Mouse (Mus musculus) forebrain, embryonic 11.5 days (tissue): Measurements from ENCODE around the gene Sgms1. TPM values are rescaled to one million over a fixed set of nuclear protein-coding genes. Genes with fewer than 3 reads are reported as not detected.

Source experiments
- ATAC-seq: fragments of 200-750 bp; cut with Nextera tagmentation; replicated peaks from 2 replicates; pipeline ENCODE4 v1.8.0; 2017; ENCODE audit warnings: moderate TSS enrichment; ENCODE audit not compliant: low FRiP score
- DNase-seq: peaks from one replicate; pipeline ENCODE4 v3.0.0-alpha.2; 2017; ENCODE audit warnings: low spot score
- H3K27ac ChIP-seq: fragments of 300-500 bp; sonication (generic); 2 replicates; pipeline ENCODE4 v1.5.1; 2014; ENCODE audit warnings: low read depth, low read length
- H3K27me3 ChIP-seq: fragments of 300-500 bp; sonication (generic); 2 replicates; pipeline ENCODE4 v1.6.1; 2014; ENCODE audit warnings: mild to moderate bottlenecking, low read length, mixed read lengths; ENCODE audit not compliant: control insufficient read depth, insufficient read depth
- H3K36me3 ChIP-seq: fragments of 300-500 bp; sonication (generic); 2 replicates; pipeline ENCODE4 v1.6.1; 2014; ENCODE audit warnings: mild to moderate bottlenecking, low read length, moderate library complexity, mixed read lengths; ENCODE audit not compliant: control insufficient read depth, insufficient read depth
- H3K4me1 ChIP-seq: fragments of 300-500 bp; sonication (generic); replicated peaks from 2 replicates; pipeline ENCODE4 v1.6.1; 2014; ENCODE audit warnings: low read length, mixed read lengths; ENCODE audit not compliant: control insufficient read depth, insufficient read depth
- H3K4me2 ChIP-seq: fragments of 300-500 bp; sonication (generic); 2 replicates; pipeline ENCODE4 v1.6.1; 2014; ENCODE audit warnings: low read depth, mild to moderate bottlenecking, low read length, moderate library complexity, mixed read lengths; ENCODE audit not compliant: severe bottlenecking
- H3K4me3 ChIP-seq: fragments of 300-500 bp; sonication (generic); 2 replicates; pipeline ENCODE4 v1.5.1; 2014; ENCODE audit warnings: low read depth, low read length
- H3K9ac ChIP-seq: fragments of 300-500 bp; sonication (generic); 2 replicates; pipeline ENCODE4 v1.6.1; 2014; ENCODE audit warnings: low read length
- H3K9me3 ChIP-seq: fragments of 300-500 bp; sonication (generic); 2 replicates; pipeline ENCODE4 v1.6.1; 2016; ENCODE audit warnings: low read length, mixed read lengths; ENCODE audit not compliant: control insufficient read depth
- WGBS: fragments of 180-500 bp; shearing (Covaris S2); extraction: QIAGEN DNeasy Blood & Tissue Kit; methylation state at CpG from one replicate; pipeline ENCODE4 v1.1.7; 2014; 5-methylcytosine and 5-hydroxymethylcytosine counted together
- polyA plus RNA-seq: library from polyadenylated mRNA; unstranded; fragments of >200 nt; fragmentation: Nextera tagmentation; extraction: Ambion mirVana; gene quantifications from 2 replicates; pipeline ENCODE4 v1.2.1, GENCODE M21; 2014

Sgms1 gene
- polyA plus RNA-seq, 1 experiment from 2014 or later = 17.8 TPM

DNA sequence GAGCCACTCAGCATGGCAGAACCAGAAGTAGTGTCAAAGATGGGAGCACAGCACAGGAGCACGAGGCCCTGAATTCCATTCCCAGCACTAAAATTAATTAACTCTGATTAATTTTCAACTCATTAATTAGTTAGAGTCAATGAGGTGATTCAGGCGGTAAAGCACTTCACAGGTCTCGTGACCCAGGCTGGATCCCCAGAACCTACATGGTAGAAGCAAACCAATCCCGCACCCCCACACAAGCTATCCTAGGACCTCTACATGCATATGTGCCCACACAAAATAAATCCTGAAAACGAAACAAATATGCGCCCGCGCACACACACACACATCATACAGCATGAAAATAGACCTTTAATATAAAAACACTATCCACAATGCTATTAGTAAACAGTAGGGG, 22.2 kb downstream of the Sgms1 start:
- no peak for DNase-seq
- Histone ChIP-seq H3K36me3 (no peaks in the 10 kb centered on the region), H3K4me3 (no peak overlapping the region), H3K4me2 (no peak overlapping the region), H3K9ac (no peak overlapping the region), H3K27ac (no peak overlapping the region), H3K27me3 (no peaks in the 10 kb centered on the region), H3K4me1 (no peaks in the 10 kb centered on the region), H3K9me3 (no peaks in the 10 kb centered on the region)
- 92% methylated on average over 8 of the region's 8 CpGs for WGBS
- ATAC-seq = no peak

DNA sequence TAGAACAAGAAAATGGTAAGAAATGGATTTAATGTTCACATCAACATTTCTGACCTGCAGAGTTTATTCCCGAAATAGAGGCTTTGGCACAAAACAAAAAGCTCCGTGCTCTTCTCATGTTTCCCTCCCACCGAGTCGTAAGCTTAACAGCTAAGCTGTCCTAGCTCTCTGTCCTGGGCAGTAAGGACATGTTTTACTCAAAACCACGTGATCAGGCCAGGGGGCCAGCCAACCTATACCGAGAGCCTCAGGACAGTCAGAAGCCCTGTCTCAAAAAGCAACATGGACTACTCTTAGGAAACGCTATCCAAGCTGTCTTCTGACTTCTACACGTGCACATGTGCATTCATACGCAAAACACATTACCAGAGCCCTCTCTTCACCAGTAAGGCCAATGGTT, 23.1 kb downstream of the Sgms1 start:
- 83% methylated on average over 9 of the region's 9 CpGs for WGBS
- no peaks in the 10 kb centered on the region for H3K9me3 ChIP-seq

DNA sequence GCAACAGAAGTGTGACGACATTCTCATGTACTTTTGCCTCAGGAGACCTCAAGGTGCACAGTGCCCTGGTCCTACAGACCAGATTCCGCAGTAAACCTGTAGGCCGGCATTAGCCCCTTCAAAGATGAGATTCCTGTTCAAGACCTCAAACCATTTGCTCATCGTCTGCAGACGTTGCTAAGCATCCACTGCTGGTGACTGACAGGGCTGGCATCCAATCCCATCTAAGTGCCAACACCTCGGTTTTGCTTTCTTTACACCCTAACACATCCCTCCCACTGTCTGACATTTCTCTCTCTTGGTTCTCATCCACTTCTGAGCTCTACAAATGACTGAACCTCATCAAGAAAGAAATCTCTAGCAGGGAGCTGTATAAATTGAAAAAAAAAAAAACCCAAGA, 24.4 kb downstream of the Sgms1 start:
- H3K9ac ChIP-seq = no peak overlapping the region
- DNase-seq (no peak), ATAC-seq (no peak)
- no peak overlapping the region for H3K27ac ChIP-seq
- no peaks in the 10 kb centered on the region for H3K9me3 ChIP-seq
- no peaks in the 10 kb centered on the region for H3K27me3 ChIP-seq
- H3K4me2 ChIP-seq = no peak overlapping the region
- no peaks in the 10 kb centered on the region for H3K36me3 ChIP-seq
- no peak overlapping the region for H3K4me3 ChIP-seq
- WGBS = 90% methylated on average over 6 of the region's 6 CpGs
- H3K4me1 ChIP-seq = no peaks in the 10 kb centered on the region

More for the DNA sequence above, 23.1 kb downstream of the Sgms1 start:
- ATAC-seq (no peak), DNase-seq (no peak)
- H3K27ac ChIP-seq = no peak overlapping the region
- H3K27me3 ChIP-seq = no peaks in the 10 kb centered on the region
- H3K36me3 ChIP-seq = no peaks in the 10 kb centered on the region
- no peak overlapping the region for H3K9ac ChIP-seq
- no peak overlapping the region for H3K4me3 ChIP-seq
- no peak overlapping the region for H3K4me2 ChIP-seq
- H3K4me1 ChIP-seq = no peaks in the 10 kb centered on the region

- 83% methylated on average over 4 of the region's 4 CpGs for WGBS
- no peak overlapping the region for H3K4me2 ChIP-seq
- no peak overlapping the region for H3K9ac ChIP-seq
- no peaks in the 10 kb centered on the region for H3K4me1 ChIP-seq
- no peak overlapping the region for H3K4me3 ChIP-seq
- H3K27ac ChIP-seq = no peak overlapping the region
- no peak for ATAC-seq
- no peaks in the 10 kb centered on the region for H3K9me3 ChIP-seq
- no peaks in the 10 kb centered on the region for H3K27me3 ChIP-seq
- no peak for DNase-seq
- H3K36me3 ChIP-seq = no peaks in the 10 kb centered on the region
Measured at GRCm38 (mm10) chr19:32363587-32363986, 25.9 kb downstream of the Sgms1 start.

DNA sequence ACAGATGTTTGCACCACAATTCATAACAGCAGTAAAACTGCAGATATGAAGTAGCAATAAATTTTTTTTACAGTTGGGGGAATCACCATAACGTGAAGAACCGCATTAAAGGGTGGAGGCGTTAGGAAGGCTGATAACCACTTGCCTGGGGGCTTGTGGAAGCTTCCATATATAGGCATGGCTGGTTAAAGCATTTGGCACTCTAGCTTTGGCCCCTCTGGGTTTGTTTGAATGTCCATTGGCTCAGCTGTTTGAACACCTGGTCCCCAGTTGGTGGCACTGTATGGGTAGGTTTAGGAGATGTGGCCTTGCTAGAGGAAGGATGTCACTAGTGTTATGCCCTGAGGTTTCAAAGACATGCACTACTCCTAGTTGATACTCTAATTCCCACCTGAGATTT, 27.0 kb downstream of the Sgms1 start:
- H3K27ac ChIP-seq = no peak overlapping the region
- no peaks in the 10 kb centered on the region for H3K27me3 ChIP-seq
- no peak overlapping the region for H3K4me2 ChIP-seq
- no peak for DNase-seq
- ATAC-seq = no peak
- 87% methylated on average over 3 of the region's 3 CpGs for WGBS
- H3K9ac ChIP-seq = no peak overlapping the region
- no peaks in the 10 kb centered on the region for H3K36me3 ChIP-seq
- H3K4me3 ChIP-seq = no peak overlapping the region
- no peaks in the 10 kb centered on the region for H3K4me1 ChIP-seq
- H3K9me3 ChIP-seq = no peaks in the 10 kb centered on the region

- Histone ChIP-seq H3K9me3 (no peaks in the 10 kb centered on the region), H3K9ac (no peak overlapping the region), H3K27me3 (no peaks in the 10 kb centered on the region), H3K4me2 (no peak overlapping the region), H3K4me3 (no peak overlapping the region), H3K27ac (no peak overlapping the region), H3K4me1 (no peaks in the 10 kb centered on the region), H3K36me3 (no peaks in the 10 kb centered on the region)
- DNase-seq (no peak), ATAC-seq (no peak)
- WGBS = 83% methylated on average over 1 of the region's 1 CpGs
Measured at GRCm38 (mm10) chr19:32360989-32361698, 28.4 kb downstream of the Sgms1 start.

DNA sequence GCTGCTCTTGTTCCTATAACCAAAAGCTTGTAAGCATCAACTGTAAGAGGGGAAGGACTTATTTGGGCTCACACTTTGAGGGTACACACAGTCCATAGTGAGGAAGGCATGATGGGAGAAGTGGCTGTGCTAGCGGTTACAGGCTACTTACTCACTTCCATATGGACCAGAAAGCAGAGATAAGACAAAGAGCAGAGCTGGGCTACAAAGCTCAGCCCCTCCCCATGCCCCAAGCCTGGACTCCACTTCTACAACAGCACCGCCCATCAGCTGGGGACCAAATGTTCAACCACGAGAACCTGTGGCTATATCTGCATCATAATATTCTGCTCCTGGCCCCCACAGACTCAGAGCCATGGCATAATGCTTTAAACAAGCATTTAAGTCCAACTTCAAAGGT, 29.0 kb downstream of the Sgms1 start:
- Histone ChIP-seq H3K9ac (no peak overlapping the region), H3K4me2 (no peak overlapping the region), H3K36me3 (no peaks in the 10 kb centered on the region), H3K4me3 (no peak overlapping the region), H3K4me1 (no peaks in the 10 kb centered on the region), H3K27me3 (no peaks in the 10 kb centered on the region), H3K27ac (no peak overlapping the region), H3K9me3 (no peaks in the 10 kb centered on the region)
- no peak for DNase-seq
- no peak for ATAC-seq
- 82% methylated on average over 3 of the region's 3 CpGs for WGBS

- Histone ChIP-seq H3K9me3 (no peaks in the 10 kb centered on the region), H3K9ac (no peak overlapping the region), H3K27me3 (no peaks in the 10 kb centered on the region), H3K27ac (no peak overlapping the region), H3K4me3 (no peak overlapping the region), H3K4me1 (no peaks in the 10 kb centered on the region), H3K4me2 (no peak overlapping the region), H3K36me3 (no peaks in the 10 kb centered on the region)
- DNase-seq = no peak
- 0 out of 2 replicates have a peak, but pooled peaks have one; percentile 27 for ATAC-seq
- WGBS = 71% methylated on average over 12 of the region's 12 CpGs
Measured at GRCm38 (mm10) chr19:32358699-32359517, 30.6 kb downstream of the Sgms1 start.
